Mouse (Mus musculus) heart, embryonic 16.5 days (tissue): ENCODE data around the gene Mcl1. TPM values are rescaled to one million over a fixed set of nuclear protein-coding genes. Genes with fewer than 3 reads are reported as not detected.

Experiments used
- ATAC-seq: fragments of 200-750 bp; cut with Nextera tagmentation; replicated peaks from 2 replicates; pipeline ENCODE4 v1.8.0; 2017; ENCODE audit warnings: moderate number of reproducible peaks; ENCODE audit not compliant: insufficient read depth, low FRiP score; ENCODE audit errors: extremely low read depth
- H3K27ac ChIP-seq: fragments of 300-500 bp; sonication (generic); 2 replicates; pipeline ENCODE4 v1.5.1; 2014; ENCODE audit warnings: mild to moderate bottlenecking, low read length, control low read depth, moderate library complexity
- H3K27me3 ChIP-seq: fragments of 300-500 bp; sonication (generic); 2 replicates; pipeline ENCODE4 v1.6.1; 2014; ENCODE audit warnings: low read length, mixed read lengths; ENCODE audit not compliant: control insufficient read depth, insufficient read depth
- H3K36me3 ChIP-seq: fragments of 300-500 bp; sonication (generic); 2 replicates; pipeline ENCODE4 v1.6.1; 2014; ENCODE audit not compliant: control insufficient read depth, insufficient read depth
- H3K4me1 ChIP-seq: fragments of 300-500 bp; sonication (generic); 2 replicates; pipeline ENCODE4 v1.6.1; 2014; ENCODE audit warnings: low read length, mixed read lengths; ENCODE audit not compliant: control insufficient read depth, insufficient read depth
- H3K4me2 ChIP-seq: fragments of 300-500 bp; sonication (generic); 2 replicates; pipeline ENCODE4 v1.6.1; 2014; ENCODE audit warnings: low read depth, mild to moderate bottlenecking, control low read depth, low read length
- H3K4me3 ChIP-seq: fragments of 300-500 bp; sonication (generic); 2 replicates; pipeline ENCODE4 v1.5.1; 2014; ENCODE audit warnings: mild to moderate bottlenecking, control low read depth, low read length
- H3K9ac ChIP-seq: fragments of 300-500 bp; sonication (generic); 2 replicates; pipeline ENCODE4 v1.6.1; 2014; ENCODE audit warnings: low read length, control low read depth
- H3K9me3 ChIP-seq: fragments of 300-500 bp; sonication (generic); replicated peaks from 2 replicates; pipeline ENCODE4 v1.6.1; 2016; ENCODE audit warnings: low read length; ENCODE audit not compliant: control insufficient read depth
- WGBS: fragments of 180-500 bp; shearing (Covaris S2); extraction: QIAGEN DNeasy Blood & Tissue Kit; methylation state at CpG from one replicate; pipeline ENCODE4 v1.1.7; 2014; 5-methylcytosine and 5-hydroxymethylcytosine counted together
- polyA plus RNA-seq: library from polyadenylated mRNA; unstranded; fragments of >200 nt; fragmentation: Nextera tagmentation; extraction: Ambion mirVana; gene quantifications from 2 replicates; pipeline ENCODE4 v1.2.1, GENCODE M21; 2015

Mcl1 gene
- polyA plus RNA-seq, 1 experiment from 2014 or later = 31.9 TPM

- no peak overlapping the region for H3K4me3 ChIP-seq
- no peak overlapping the region for H3K4me2 ChIP-seq
- no peaks in the 10 kb centered on the region for H3K27me3 ChIP-seq
- 31% methylated on average over 6 of the region's 6 CpGs for WGBS
- ATAC-seq = peak; percentile 58
- H3K36me3 ChIP-seq = no peaks in the 10 kb centered on the region
- 0 out of 2 replicates have a peak, but pooled peaks cover 2% of the 10 kb centered on the region for H3K9me3 ChIP-seq
- no peak overlapping the region for H3K9ac ChIP-seq
- H3K27ac ChIP-seq = peak overlapping the region; percentile 95
- peaks cover 74% of the 10 kb centered on the region for H3K4me1 ChIP-seq
Observed at GRCm38 (mm10) chr3:95692677-95693076, 34.1 kb downstream of the Mcl1 start.

GRCm38 (mm10) chr3:95693821-95694807 is 35.5 kb downstream of the Mcl1 start:
- 55% methylated on average over 11 of the region's 11 CpGs for WGBS
- Histone ChIP-seq H3K4me3 (no peak overlapping the region), H3K9ac (no peak overlapping the region), H3K27me3 (no peaks in the 10 kb centered on the region), H3K4me2 (no peak overlapping the region), H3K27ac (peak overlapping the region; percentile 95), H3K9me3 (0 out of 2 replicates have a peak, but pooled peaks cover 2% of the 10 kb centered on the region), H3K36me3 (no peaks in the 10 kb centered on the region), H3K4me1 (peaks cover 61% of the 10 kb centered on the region)
- ATAC-seq = no peak

GRCm38 (mm10) chr3:95694808-95695703 is 36.5 kb downstream of the Mcl1 start:
- peak; percentile 64 for ATAC-seq
- peak overlapping the region; percentile 64 for H3K9ac ChIP-seq
- 0 out of 2 replicates have a peak, but pooled peaks cover 2% of the 10 kb centered on the region for H3K9me3 ChIP-seq
- H3K27ac ChIP-seq = peak overlapping the region; percentile 95
- H3K4me2 ChIP-seq = peak overlapping the region; percentile 42
- peaks cover 53% of the 10 kb centered on the region for H3K4me1 ChIP-seq
- no peaks in the 10 kb centered on the region for H3K36me3 ChIP-seq
- no peak overlapping the region for H3K4me3 ChIP-seq
- WGBS = 50% methylated on average over 11 of the region's 11 CpGs
- no peaks in the 10 kb centered on the region for H3K27me3 ChIP-seq

- ATAC-seq = no peak
- Histone ChIP-seq H3K4me2 (peak overlapping the region; percentile 42), H3K36me3 (no peaks in the 10 kb centered on the region), H3K4me1 (peaks cover 50% of the 10 kb centered on the region), H3K27ac (peak overlapping the region; percentile 95), H3K4me3 (no peak overlapping the region), H3K9me3 (0 out of 2 replicates have a peak, but pooled peaks cover 2% of the 10 kb centered on the region), H3K27me3 (no peaks in the 10 kb centered on the region), H3K9ac (peak overlapping the region; percentile 64)
- WGBS = 50% methylated on average over 3 of the region's 3 CpGs
Observed at GRCm38 (mm10) chr3:95695796-95696195, 37.2 kb downstream of the Mcl1 start.

- Histone ChIP-seq H3K27ac (peak overlapping the region; percentile 95), H3K9ac (peak overlapping the region; percentile 50), H3K27me3 (no peaks in the 10 kb centered on the region), H3K4me2 (no peak overlapping the region), H3K4me1 (peaks cover 55% of the 10 kb centered on the region), H3K4me3 (no peak overlapping the region), H3K36me3 (no peaks in the 10 kb centered on the region), H3K9me3 (no peaks in the 10 kb centered on the region)
- 25% methylated on average over 7 of the region's 7 CpGs for WGBS
- ATAC-seq = no peak
Observed at GRCm38 (mm10) chr3:95696360-95696759, 37.8 kb downstream of the Mcl1 start.

- Histone ChIP-seq H3K9me3 (no peaks in the 10 kb centered on the region), H3K9ac (no peak overlapping the region), H3K4me1 (peaks cover 51% of the 10 kb centered on the region), H3K4me3 (no peak overlapping the region), H3K36me3 (no peaks in the 10 kb centered on the region), H3K27me3 (no peaks in the 10 kb centered on the region), H3K27ac (no peak overlapping the region), H3K4me2 (no peak overlapping the region)
- 95% methylated on average over 4 of the region's 4 CpGs for WGBS
- no peak for ATAC-seq
Observed at GRCm38 (mm10) chr3:95698286-95698685, 39.7 kb downstream of the Mcl1 start.

GRCm38 (mm10) chr3:95700233-95700681 is 41.7 kb downstream of the Mcl1 start:
- Histone ChIP-seq H3K4me3 (no peak overlapping the region), H3K9me3 (no peaks in the 10 kb centered on the region), H3K9ac (no peak overlapping the region), H3K4me2 (no peak overlapping the region), H3K4me1 (peaks cover 31% of the 10 kb centered on the region), H3K27me3 (no peaks in the 10 kb centered on the region), H3K27ac (no peak overlapping the region), H3K36me3 (no peaks in the 10 kb centered on the region)
- WGBS = 60% methylated on average over 6 of the region's 6 CpGs
- no peak for ATAC-seq

- no peak overlapping the region for H3K4me3 ChIP-seq
- peak overlapping the region; percentile 60; the same call in 1 of the 2 replicates for H3K27ac ChIP-seq
- H3K36me3 ChIP-seq = no peaks in the 10 kb centered on the region
- no peak for ATAC-seq
- WGBS = 63% methylated on average over 2 of the region's 2 CpGs
- H3K9me3 ChIP-seq = no peaks in the 10 kb centered on the region
- H3K27me3 ChIP-seq = no peaks in the 10 kb centered on the region
- peaks cover 23% of the 10 kb centered on the region for H3K4me1 ChIP-seq
- no peak overlapping the region for H3K4me2 ChIP-seq
- H3K9ac ChIP-seq = no peak overlapping the region
Observed at GRCm38 (mm10) chr3:95701085-95701484, 42.5 kb downstream of the Mcl1 start.
